Mouse (Mus musculus): ENCODE data around the gene Cacnb4.

The Cacnb4 gene

GRCm38 (mm10) chr2:52423611-52424247, 252.9 kb downstream of the Cacnb4 start:
- no peak for DNase-seq (ENCODE audit: low spot score)

DNA sequence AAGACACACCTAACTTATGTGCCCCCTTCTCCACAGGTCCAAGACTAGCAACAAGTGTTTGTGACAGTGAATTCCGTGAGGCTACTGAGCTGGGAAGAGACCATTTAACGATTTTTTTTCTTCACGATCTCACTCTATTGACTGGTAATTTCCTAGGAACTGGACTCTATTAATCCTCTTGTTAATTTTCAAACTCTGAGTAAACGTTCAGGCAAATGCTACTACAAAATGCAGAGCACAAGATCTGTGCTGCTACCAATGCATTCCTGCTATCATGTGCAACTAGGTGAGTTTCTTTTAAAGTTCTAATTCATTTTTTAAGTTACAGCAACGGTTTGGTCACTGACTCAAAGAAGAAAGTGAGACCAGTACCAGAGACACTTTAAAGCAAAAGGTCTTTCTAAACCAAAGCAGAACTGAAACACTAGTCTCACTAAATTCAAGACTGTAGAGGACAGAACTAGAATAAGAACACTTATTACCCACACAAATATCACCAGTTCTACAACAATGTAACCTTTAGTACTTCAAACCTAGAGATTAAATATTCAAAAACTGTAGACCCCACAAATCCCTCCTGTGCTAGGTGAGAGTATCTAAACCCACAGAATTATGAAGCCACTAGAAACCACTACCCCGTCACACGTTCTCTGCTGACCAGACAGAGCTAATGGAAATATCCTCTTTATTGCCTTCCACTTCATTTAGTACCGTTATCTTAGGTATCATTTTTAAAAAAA, 253.6 kb downstream of the Cacnb4 start:
- DNase-seq (ENCODE audit: low spot score), result no peak

- DNase-seq (ENCODE audit: low spot score), result no peak
Measured at GRCm38 (mm10) chr2:52421197-52421596, 255.4 kb downstream of the Cacnb4 start.

DNA sequence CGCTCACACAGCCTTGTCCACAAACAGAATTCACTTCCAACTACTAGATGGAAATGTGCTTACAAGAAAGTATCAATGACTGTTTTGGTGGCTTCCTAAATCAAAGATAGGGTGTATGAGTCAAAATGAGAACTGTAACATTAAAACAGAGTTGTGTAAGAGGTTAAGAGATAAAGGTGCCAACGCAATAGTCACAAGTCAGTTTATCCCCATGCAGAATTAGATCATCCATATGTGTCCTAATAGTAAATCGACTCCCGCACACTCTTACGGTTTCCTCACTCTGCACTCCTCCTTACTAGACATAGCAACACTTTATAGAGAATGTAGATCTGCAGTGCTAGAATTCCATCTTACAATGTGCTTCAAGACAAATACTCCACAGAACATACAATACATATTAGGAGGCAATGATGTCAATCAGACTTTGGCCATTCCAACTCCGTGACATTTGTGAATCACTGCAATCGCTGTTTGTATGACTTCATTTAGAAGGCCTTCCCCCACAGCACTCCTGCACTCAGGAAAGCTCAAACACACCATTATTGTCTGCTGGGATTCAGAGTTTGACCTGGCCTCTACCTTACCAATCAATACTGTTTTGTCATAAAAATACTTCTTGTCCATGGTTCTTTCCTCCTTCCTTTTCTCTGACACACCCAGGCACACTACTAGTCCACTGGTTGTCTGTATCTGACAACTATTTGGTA, 256.5 kb downstream of the Cacnb4 start:
- no peak for DNase-seq (ENCODE audit: low spot score)

GRCm38 (mm10) chr2:52419295-52419694, 257.3 kb downstream of the Cacnb4 start:
- DNase-seq (ENCODE audit: low spot score), result no peak

- no peak for DNase-seq (ENCODE audit: low spot score)
Measured at GRCm38 (mm10) chr2:52412524-52413037, 264.1 kb downstream of the Cacnb4 start.

DNA sequence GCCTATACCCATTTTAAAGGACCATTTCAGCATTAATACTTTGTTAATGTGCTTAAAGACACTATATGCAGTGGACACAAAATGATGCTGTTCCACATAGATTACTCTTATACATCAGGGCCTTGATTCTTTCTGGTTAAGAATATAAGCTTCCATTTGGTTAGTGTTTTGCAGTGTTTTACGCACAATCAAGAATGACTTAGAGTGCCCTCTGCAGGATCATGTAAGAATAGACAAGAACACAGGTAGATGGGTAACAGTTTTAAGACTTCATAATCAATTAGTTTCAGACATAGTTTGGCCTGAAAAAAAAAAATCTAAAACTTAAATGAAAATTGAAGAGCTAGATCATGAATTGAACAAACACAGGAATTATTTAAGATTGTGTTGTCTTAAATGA, 270.2 kb downstream of the Cacnb4 start:
- DNase-seq (ENCODE audit: low spot score), result no peak

DNA sequence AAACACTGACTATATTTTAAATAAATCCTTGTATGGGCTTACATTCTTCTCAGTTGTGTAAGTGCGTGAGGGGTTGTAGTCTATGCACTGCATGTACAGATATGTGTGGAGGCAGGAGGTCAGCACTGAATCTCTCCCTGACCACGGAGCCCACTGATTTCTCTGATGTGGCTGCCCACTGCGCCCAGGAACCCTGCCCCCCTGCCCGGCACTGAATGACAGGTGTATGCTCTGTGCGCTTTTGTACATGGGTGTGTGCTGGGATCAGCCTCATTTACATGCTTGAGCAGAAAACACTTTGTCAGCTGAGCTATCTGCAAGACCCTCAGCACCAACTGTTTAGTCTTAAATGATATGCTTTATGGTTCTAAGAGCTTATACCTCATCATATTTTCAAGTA, 271.4 kb downstream of the Cacnb4 start:
- no peak for DNase-seq (ENCODE audit: low spot score)

DNA sequence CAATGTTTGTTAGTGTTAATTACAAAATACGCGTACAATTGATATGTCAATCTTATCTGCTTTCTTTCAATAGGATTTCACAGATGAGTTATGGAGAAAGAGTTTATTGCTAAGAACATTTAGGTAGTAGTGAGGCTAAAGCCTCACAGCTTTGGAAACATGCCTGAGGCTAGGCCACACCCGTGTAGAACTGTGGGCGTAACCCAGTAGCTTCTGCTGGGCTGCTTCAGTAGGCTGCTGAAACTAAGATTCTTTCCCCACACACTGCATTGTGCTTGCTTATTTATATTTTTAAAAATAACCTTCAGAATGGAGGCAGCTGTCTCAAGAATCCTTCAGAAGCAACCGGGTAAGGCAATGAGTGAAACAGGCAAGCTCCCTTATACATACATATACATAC, 282.1 kb downstream of the Cacnb4 start:
- no peak for DNase-seq (ENCODE audit: low spot score)

- no peak for DNase-seq (ENCODE audit: low spot score)
Measured at GRCm38 (mm10) chr2:52390415-52390975, 286.1 kb downstream of the Cacnb4 start.

DNA sequence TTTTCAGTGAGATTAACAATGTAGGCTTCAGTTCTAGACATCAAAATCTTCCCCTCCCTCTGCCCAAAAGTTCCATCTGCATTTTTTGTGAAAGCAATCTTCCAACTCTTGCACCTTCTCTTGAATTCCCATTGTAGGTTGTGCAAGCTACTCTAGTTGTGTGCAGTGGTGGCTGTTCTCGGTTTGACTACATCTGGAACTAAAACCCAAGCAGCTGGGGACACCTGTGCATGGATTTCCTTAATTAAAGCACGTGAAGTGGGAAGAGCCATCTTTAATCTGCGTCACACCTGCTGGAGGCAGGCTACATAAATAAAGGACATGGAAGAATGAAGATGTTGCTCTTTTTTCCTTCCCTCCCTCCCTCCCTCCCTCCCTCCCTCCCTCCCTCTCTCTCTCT, 286.7 kb downstream of the Cacnb4 start:
- no peak for DNase-seq (ENCODE audit: low spot score)

- no peak for DNase-seq (ENCODE audit: low spot score)
Measured at GRCm38 (mm10) chr2:52386451-52386850, 290.2 kb downstream of the Cacnb4 start.

GRCm38 (mm10) chr2:52386037-52386436, 290.6 kb downstream of the Cacnb4 start:
- no peak for DNase-seq (ENCODE audit: low spot score)

GRCm38 (mm10) chr2:52378848-52379261, 297.8 kb downstream of the Cacnb4 start:
- DNase-seq (ENCODE audit: low spot score), result no peak

DNA sequence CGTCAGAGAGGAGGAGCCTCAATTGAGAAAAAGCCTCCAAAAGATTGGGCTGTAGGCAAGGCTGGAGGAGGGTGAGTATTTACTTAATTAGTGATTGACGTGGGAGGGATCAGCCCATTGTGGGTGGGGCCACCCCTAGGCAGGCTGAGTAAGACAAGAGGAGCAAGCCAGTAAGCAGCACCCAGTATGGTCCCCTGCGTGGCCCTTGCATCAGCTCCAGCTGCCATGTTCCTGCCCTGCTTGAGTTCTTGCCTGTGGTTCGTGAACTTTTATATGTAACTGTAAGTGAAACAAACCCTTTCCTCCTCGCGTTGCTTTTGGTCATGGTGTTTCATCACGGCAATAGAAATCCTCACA, 298.2 kb downstream of the Cacnb4 start, which contains the start of gene Neb:
Gene Neb (minus strand): TSS at position 27 of the 357 bp plus-strand sequence.
- DNase-seq (ENCODE audit: low spot score), result no peak
